Mouse (Mus musculus): ENCODE data around the gene Kif26b. TPM values are rescaled to one million over a fixed set of nuclear protein-coding genes. Genes with fewer than 3 reads are reported as not detected.

The Kif26b gene
- polyA plus RNA-seq, 1 experiment from 2014 or later = 2.7 TPM

DNA sequence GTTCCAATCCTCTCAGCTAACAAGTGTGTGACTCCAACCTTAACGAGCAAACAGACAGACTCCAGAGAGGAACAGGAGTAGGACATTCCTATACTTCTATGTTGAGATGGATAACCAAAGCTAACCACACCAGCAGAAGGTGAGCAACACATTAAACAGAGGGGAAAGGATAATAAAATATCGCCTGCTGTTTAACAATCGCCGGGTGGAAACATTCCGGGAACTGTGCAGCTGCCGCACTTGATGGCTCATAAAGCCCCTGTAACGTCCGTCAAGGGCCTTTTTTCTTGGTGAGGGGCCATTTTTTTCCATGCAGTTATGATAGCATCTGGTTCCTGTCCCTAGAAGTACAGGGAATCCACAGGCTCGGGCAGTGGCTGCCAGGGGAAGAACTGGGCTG, 204.1 kb downstream of the Kif26b start:
- Histone ChIP-seq H3K4me1 (ENCODE audit: control insufficient read depth, insufficient read depth, low read length) (no peaks in the 10 kb centered on the region), H3K9ac (ENCODE audit: low read length) (no peak overlapping the region), H3K27me3 (replicated peaks; ENCODE audit: control insufficient read depth, insufficient read depth, low read length) (no peaks in the 10 kb centered on the region), H3K4me3 (ENCODE audit: low read depth, low read length) (no peak overlapping the region), H3K36me3 (ENCODE audit: control insufficient read depth, insufficient read depth, low read length) (no peaks in the 10 kb centered on the region), H3K4me2 (ENCODE audit: low read length) (no peak overlapping the region), H3K9me3 (replicated peaks; ENCODE audit: control insufficient read depth, low read length) (no peaks in the 10 kb centered on the region), H3K27ac (ENCODE audit: low read depth, low read length) (no peak overlapping the region)
- DNase-seq (ENCODE audit: low spot score) = no peak
- 79% methylated on average over 9 of the region's 9 CpGs for WGBS
- ATAC-seq = no peak

DNA sequence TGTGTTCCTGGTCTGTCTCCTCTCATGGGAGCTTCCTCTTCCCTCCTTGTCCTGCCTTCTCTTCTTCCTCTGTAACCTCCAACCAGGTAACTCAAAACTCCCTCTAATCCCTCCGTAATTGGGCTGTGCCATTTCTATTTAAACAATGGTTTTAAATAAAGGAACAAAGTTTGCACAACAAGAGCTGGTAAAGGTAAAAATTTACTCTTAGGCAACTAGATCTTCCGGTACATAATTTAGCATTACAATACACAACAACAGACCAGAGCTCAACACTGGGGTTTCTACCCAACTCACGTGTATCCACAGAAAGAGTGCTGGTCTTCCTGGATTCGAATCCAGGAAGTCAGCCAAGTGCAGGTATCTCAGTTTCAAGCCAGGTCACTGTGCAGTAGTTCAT, 205.7 kb downstream of the Kif26b start:
- Histone ChIP-seq H3K27me3 (replicated peaks; ENCODE audit: control insufficient read depth, insufficient read depth, low read length) (no peaks in the 10 kb centered on the region), H3K9me3 (replicated peaks; ENCODE audit: control insufficient read depth, low read length) (no peaks in the 10 kb centered on the region), H3K4me1 (ENCODE audit: control insufficient read depth, insufficient read depth, low read length) (no peaks in the 10 kb centered on the region), H3K4me2 (ENCODE audit: low read length) (no peak overlapping the region), H3K9ac (ENCODE audit: low read length) (no peak overlapping the region), H3K4me3 (ENCODE audit: low read depth, low read length) (no peak overlapping the region), H3K27ac (ENCODE audit: low read depth, low read length) (no peak overlapping the region), H3K36me3 (ENCODE audit: control insufficient read depth, insufficient read depth, low read length) (no peaks in the 10 kb centered on the region)
- no peak for DNase-seq (ENCODE audit: low spot score)
- WGBS = 74% methylated on average over 4 of the region's 4 CpGs
- no peak for ATAC-seq

DNA sequence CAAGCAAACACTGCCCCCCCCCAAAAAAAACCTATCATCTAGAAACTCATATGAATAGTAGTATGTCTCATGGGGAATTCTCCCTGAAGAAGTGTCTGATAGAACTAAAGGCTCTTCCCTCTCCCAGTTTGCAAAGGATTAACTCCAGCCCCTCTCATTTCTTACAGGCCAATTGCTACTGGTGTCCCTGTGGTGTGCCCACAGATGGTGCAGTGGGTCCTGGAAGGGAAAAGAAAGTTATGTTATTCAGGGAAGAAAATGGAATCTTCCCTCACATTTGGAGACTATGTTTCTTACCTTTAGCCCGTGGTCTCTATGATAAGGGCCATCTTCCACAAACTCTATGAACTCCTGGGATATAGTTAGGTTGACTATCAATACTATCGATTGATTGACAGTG, 208.0 kb downstream of the Kif26b start:
- H3K4me3 ChIP-seq (ENCODE audit: low read depth, low read length) = no peak overlapping the region
- no peaks in the 10 kb centered on the region for H3K36me3 ChIP-seq (ENCODE audit: control insufficient read depth, insufficient read depth, low read length)
- no peaks in the 10 kb centered on the region for H3K27me3 ChIP-seq (replicated peaks; ENCODE audit: control insufficient read depth, insufficient read depth, low read length)
- H3K4me2 ChIP-seq (ENCODE audit: low read length) = no peak overlapping the region
- H3K27ac ChIP-seq (ENCODE audit: low read depth, low read length) = no peak overlapping the region
- H3K9me3 ChIP-seq (replicated peaks; ENCODE audit: control insufficient read depth, low read length) = no peaks in the 10 kb centered on the region
- DNase-seq (ENCODE audit: low spot score) = no peak
- no peak overlapping the region for H3K9ac ChIP-seq (ENCODE audit: low read length)
- 91% methylated on average over 2 of the region's 2 CpGs for WGBS
- ATAC-seq = no peak
- H3K4me1 ChIP-seq (ENCODE audit: control insufficient read depth, insufficient read depth, low read length) = no peaks in the 10 kb centered on the region

DNA sequence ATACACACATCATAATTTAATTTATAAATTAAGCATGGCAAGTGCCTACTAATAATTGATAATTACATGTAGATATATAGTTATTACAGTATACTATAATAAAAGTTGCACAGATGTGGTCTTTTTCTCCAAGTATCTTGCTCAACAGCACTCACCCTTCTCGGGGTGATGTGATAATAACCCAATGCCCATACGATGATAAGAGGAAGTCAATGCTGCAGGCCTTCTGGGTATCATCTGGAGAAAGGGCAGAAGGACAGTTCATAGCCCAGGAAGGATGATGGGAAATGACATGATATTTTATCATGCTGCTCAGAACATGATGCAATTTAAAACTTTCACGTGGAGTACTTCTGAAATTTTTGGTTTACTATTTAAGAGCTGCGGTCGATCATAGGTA, 214.9 kb downstream of the Kif26b start:
- Histone ChIP-seq H3K36me3 (ENCODE audit: control insufficient read depth, insufficient read depth, low read length) (no peaks in the 10 kb centered on the region), H3K4me2 (ENCODE audit: low read length) (no peak overlapping the region), H3K4me1 (ENCODE audit: control insufficient read depth, insufficient read depth, low read length) (peaks cover 9% of the 10 kb centered on the region), H3K27me3 (replicated peaks; ENCODE audit: control insufficient read depth, insufficient read depth, low read length) (no peaks in the 10 kb centered on the region), H3K9ac (ENCODE audit: low read length) (no peak overlapping the region), H3K27ac (ENCODE audit: low read depth, low read length) (no peak overlapping the region), H3K9me3 (replicated peaks; ENCODE audit: control insufficient read depth, low read length) (0 out of 2 replicates have a peak, but pooled peaks cover under 1% of the 10 kb centered on the region), H3K4me3 (ENCODE audit: low read depth, low read length) (no peak overlapping the region)
- no peak for ATAC-seq
- WGBS = 83% methylated on average over 5 of the region's 5 CpGs
- DNase-seq (ENCODE audit: low spot score) = no peak

DNA sequence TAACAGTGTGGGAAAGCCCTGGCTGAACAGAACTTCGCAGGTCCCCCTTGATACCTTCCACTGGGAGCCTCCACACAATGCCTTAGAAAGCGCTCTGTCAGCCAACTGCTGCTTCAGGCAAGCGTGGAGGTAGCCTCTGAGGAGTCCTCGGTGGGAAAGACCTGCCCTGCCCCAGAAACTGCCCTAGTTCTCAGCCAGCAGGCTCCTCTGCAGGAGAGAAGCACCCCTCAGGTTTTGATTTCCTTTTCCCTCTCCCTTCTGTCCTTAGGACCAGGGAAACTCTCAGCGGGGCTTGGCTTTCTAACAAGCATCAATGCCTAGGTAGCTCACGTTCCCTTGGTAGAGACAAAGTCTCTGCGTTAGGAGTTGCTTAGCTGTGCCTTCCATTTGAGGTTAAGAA, 215.6 kb downstream of the Kif26b start:
- Histone ChIP-seq H3K4me1 (ENCODE audit: control insufficient read depth, insufficient read depth, low read length) (peaks cover 9% of the 10 kb centered on the region), H3K4me2 (ENCODE audit: low read length) (no peak overlapping the region), H3K27ac (ENCODE audit: low read depth, low read length) (no peak overlapping the region), H3K9ac (ENCODE audit: low read length) (no peak overlapping the region), H3K27me3 (replicated peaks; ENCODE audit: control insufficient read depth, insufficient read depth, low read length) (no peaks in the 10 kb centered on the region), H3K36me3 (ENCODE audit: control insufficient read depth, insufficient read depth, low read length) (no peaks in the 10 kb centered on the region), H3K4me3 (ENCODE audit: low read depth, low read length) (no peak overlapping the region), H3K9me3 (replicated peaks; ENCODE audit: control insufficient read depth, low read length) (0 out of 2 replicates have a peak, but pooled peaks cover 2% of the 10 kb centered on the region)
- 64% methylated on average over 7 of the region's 7 CpGs for WGBS
- DNase-seq (ENCODE audit: low spot score) (no peak), ATAC-seq (no peak)

DNA sequence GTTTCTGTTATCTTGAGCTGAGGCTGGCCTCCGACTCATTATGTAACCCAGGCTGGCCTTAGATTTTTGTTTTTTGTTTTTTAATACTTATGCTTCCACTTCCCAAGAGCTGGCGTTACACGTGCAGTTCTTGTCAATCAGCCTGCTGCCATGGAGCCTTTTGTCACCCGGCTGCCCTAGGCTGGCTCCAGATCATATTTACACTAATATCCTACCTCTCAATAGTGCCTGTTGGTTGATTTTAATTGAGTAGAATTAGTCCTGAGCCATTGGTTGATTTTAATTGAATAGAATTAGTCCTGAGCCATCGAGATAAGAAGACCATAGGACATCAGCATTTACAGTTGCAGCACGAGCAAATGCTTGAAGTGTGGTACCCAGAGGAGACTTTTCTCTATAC, 216.0 kb downstream of the Kif26b start:
- WGBS = 44% methylated on average over 6 of the region's 6 CpGs
- DNase-seq (ENCODE audit: low spot score) = no peak
- ATAC-seq = no peak
- H3K27ac ChIP-seq (ENCODE audit: low read depth, low read length) = no peak overlapping the region
- no peaks in the 10 kb centered on the region for H3K36me3 ChIP-seq (ENCODE audit: control insufficient read depth, insufficient read depth, low read length)
- no peak overlapping the region for H3K4me3 ChIP-seq (ENCODE audit: low read depth, low read length)
- 0 out of 2 replicates have a peak, but pooled peaks cover 2% of the 10 kb centered on the region for H3K9me3 ChIP-seq (replicated peaks; ENCODE audit: control insufficient read depth, low read length)
- no peaks in the 10 kb centered on the region for H3K27me3 ChIP-seq (replicated peaks; ENCODE audit: control insufficient read depth, insufficient read depth, low read length)
- no peak overlapping the region for H3K9ac ChIP-seq (ENCODE audit: low read length)
- H3K4me1 ChIP-seq (ENCODE audit: control insufficient read depth, insufficient read depth, low read length) = peaks cover 9% of the 10 kb centered on the region
- no peak overlapping the region for H3K4me2 ChIP-seq (ENCODE audit: low read length)

DNA sequence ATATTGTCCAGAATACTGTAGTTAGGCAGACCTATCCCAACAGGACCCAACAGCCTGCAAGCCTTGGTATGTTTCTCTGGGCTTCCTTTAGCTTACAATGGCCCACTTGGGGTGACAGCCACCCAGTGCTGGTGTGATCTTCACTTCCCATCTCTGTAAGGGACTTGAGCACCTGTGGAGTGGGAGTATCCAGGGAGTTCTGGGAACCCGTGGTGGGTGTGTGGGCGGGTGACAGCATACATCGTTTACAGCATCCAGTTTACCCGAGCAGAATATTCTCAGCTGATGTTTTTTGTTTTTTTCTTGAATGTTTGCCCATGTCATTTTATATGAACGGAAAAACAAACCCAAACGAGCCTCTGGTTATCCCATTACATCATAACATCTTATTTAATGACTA, 216.5 kb downstream of the Kif26b start:
- 67% methylated on average over 6 of the region's 6 CpGs for WGBS
- H3K4me1 ChIP-seq (ENCODE audit: control insufficient read depth, insufficient read depth, low read length) = peaks cover 9% of the 10 kb centered on the region
- ATAC-seq (no peak), DNase-seq (ENCODE audit: low spot score) (no peak)
- H3K4me3 ChIP-seq (ENCODE audit: low read depth, low read length) = no peak overlapping the region
- H3K27ac ChIP-seq (ENCODE audit: low read depth, low read length) = no peak overlapping the region
- H3K36me3 ChIP-seq (ENCODE audit: control insufficient read depth, insufficient read depth, low read length) = no peaks in the 10 kb centered on the region
- H3K27me3 ChIP-seq (replicated peaks; ENCODE audit: control insufficient read depth, insufficient read depth, low read length) = no peaks in the 10 kb centered on the region
- no peak overlapping the region for H3K9ac ChIP-seq (ENCODE audit: low read length)
- H3K4me2 ChIP-seq (ENCODE audit: low read length) = no peak overlapping the region
- H3K9me3 ChIP-seq (replicated peaks; ENCODE audit: control insufficient read depth, low read length) = 0 out of 2 replicates have a peak, but pooled peaks cover 2% of the 10 kb centered on the region

DNA sequence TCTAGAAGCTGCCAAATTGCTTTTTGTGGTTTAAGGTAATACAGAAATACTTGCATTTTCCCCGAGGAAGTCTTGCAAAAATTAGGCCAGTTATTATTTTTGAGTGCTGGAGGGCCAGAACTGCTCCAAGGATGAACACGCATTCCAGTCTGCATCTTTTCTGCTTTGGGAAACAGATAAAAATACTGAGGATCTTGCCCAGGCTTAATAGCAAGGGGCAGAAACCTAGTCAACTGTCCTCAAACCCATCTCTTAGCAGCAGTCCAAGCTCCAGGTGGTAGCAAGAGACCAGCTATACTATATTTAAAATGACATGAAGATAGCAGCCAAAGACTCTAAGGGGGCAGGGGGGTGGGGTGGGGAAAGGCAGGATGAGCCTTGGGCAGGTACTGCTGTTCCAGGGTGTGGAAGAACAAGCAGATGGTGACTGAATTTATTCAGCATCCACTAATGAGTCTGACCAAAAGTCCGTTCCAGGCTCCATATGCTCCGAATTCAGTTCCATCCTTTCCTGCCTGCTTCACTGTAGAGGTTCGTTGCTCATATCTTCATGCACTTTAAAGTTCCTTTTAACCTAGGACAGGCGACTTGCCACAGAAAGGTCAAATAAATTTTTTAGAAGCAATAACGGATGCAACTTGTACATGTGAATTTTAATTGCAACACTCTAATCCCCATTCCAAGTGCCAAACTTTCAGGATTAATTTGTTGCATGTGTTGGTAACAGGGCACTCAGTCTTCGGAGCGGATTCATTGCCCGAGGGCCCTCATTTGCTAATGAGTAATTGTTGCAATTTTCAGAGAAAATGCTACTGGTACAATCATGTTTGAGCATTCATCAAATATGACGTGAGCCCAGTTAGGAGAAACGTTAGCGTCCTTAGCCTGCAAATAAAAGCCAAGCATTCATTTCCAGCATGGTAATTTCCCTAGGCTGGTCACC, 218.6 kb downstream of the Kif26b start:
- WGBS = 51% methylated on average over 13 of the region's 13 CpGs
- Histone ChIP-seq H3K9me3 (replicated peaks; ENCODE audit: control insufficient read depth, low read length) (0 out of 2 replicates have a peak, but pooled peaks cover 2% of the 10 kb centered on the region), H3K4me1 (ENCODE audit: control insufficient read depth, insufficient read depth, low read length) (peaks cover 9% of the 10 kb centered on the region), H3K27me3 (replicated peaks; ENCODE audit: control insufficient read depth, insufficient read depth, low read length) (no peaks in the 10 kb centered on the region), H3K9ac (ENCODE audit: low read length) (no peak overlapping the region), H3K4me3 (ENCODE audit: low read depth, low read length) (no peak overlapping the region), H3K4me2 (ENCODE audit: low read length) (no peak overlapping the region), H3K27ac (ENCODE audit: low read depth, low read length) (no peak overlapping the region), H3K36me3 (ENCODE audit: control insufficient read depth, insufficient read depth, low read length) (no peaks in the 10 kb centered on the region)
- peak; percentile 75 for ATAC-seq
- peak; percentile 69 for DNase-seq (ENCODE audit: low spot score)

DNA sequence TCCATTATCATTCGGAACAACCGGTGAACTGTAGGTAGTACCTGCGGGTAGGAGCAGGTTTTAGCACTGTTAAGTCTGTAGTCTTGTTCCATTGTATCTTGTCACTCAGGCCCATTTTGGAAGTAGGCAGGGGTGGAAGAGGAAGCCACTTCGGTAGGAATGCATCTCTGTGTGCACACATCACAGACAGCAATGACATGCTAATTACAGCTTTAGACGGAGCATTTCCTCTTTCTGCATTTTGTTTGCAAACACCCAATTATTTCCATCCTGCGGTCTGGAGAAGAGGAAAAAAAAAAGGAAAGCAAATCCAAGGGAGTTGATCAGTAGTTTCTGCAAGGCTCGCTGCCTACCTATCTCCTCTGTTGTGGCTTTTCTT, 219.3 kb downstream of the Kif26b start:
- peaks cover 9% of the 10 kb centered on the region for H3K4me1 ChIP-seq (ENCODE audit: control insufficient read depth, insufficient read depth, low read length)
- no peak overlapping the region for H3K9ac ChIP-seq (ENCODE audit: low read length)
- no peaks in the 10 kb centered on the region for H3K36me3 ChIP-seq (ENCODE audit: control insufficient read depth, insufficient read depth, low read length)
- DNase-seq (ENCODE audit: low spot score) (peak; percentile 42), ATAC-seq (0 out of 2 replicates have a peak, but pooled peaks have one; percentile 29)
- H3K4me2 ChIP-seq (ENCODE audit: low read length) = no peak overlapping the region
- H3K4me3 ChIP-seq (ENCODE audit: low read depth, low read length) = no peak overlapping the region
- H3K9me3 ChIP-seq (replicated peaks; ENCODE audit: control insufficient read depth, low read length) = 0 out of 2 replicates have a peak, but pooled peaks cover 2% of the 10 kb centered on the region
- 41% methylated on average over 7 of the region's 7 CpGs for WGBS
- H3K27me3 ChIP-seq (replicated peaks; ENCODE audit: control insufficient read depth, insufficient read depth, low read length) = no peaks in the 10 kb centered on the region
- H3K27ac ChIP-seq (ENCODE audit: low read depth, low read length) = no peak overlapping the region

All from forebrain, embryonic 14.5 days (tissue).